Mouse (Mus musculus): Measurements from ENCODE around the gene Rufy1. TPM values are rescaled to one million over a fixed set of nuclear protein-coding genes. Genes with fewer than 3 reads are reported as not detected.
"Not testable (repeated sequence)": the region's sequence is repeated elsewhere in the genome, so short reads cannot be mapped to it uniquely, and the experiment has no call there.

The Rufy1 gene
- polyA plus RNA-seq, 1 experiment = 27.8 TPM

DNA sequence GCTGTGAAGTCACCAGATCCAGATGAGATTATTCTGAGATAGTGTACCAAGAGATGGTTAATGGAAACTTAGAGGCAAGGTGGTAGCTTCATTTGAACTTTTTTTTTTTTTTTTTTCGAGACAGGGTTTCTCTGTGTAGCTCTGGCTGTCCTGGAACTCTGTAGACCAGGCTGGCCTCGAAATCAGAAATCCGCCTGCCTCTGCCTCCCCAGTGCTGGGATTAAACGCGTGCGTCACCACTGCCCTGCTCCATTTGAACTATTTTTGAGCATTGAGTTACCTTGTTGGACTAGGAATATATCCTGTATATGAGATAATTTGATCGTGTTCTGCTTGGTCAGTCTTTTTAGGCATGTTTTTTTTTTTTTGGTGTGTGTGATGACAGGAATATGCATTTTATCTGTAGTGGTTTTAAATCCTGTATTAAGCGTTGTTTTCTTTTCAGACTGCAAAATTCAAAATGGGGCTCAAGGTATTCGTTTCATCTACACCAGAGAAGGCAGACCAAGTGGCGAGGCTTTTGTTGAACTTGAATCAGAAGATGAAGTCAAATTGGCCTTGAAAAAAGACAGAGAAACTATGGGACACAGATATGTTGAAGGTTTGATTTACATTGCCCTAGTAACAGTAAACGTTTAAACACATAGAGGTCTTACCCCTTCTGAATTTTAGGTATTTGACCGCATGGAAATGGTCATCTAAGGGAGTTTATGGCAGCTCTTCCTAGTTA lies 51.7 kb downstream of the Rufy1 start:
- no peak for DNase-seq (ENCODE audit: low read depth)

DNA sequence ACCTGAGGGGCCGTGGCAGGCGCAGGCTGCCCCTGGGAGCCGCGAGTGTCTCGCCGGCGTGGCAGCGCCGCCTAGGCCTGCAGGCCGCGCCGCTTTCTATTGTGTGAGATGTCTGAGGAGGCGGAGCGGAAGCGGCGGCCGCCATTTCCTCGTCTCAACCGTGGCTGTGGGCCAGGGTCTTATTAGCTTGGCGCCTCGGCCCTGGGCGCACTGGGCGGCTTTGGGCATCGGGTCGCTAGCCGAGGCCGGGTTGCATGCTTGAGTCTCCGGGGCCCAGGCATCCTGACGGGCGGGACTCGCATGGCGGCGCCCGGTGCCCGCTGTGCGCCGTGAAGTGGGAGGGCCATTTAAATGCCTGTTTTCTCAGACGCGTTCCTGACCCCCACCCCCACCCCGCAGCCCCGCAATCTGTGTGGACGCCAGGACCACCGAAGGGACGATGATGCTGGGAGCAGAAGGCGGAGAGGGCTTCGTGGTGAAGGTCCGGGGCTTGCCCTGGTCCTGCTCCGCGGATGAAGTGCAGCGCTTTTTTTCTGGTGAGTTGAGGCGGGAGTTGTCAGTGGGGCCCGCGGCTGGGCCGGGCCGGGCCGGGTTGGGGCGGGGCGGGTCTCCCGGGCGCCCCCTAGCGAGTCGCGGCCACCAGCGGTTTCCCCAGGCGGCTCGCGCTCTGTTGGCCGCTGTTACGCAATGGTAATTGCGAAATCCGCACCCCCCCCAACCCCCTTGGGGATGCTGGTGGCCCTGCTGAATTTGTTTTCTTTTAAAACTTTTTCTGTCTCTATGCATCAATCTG lies 52.8 kb downstream of the Rufy1 start:
- DNase-seq (ENCODE audit: low read depth) = no peak

DNA sequence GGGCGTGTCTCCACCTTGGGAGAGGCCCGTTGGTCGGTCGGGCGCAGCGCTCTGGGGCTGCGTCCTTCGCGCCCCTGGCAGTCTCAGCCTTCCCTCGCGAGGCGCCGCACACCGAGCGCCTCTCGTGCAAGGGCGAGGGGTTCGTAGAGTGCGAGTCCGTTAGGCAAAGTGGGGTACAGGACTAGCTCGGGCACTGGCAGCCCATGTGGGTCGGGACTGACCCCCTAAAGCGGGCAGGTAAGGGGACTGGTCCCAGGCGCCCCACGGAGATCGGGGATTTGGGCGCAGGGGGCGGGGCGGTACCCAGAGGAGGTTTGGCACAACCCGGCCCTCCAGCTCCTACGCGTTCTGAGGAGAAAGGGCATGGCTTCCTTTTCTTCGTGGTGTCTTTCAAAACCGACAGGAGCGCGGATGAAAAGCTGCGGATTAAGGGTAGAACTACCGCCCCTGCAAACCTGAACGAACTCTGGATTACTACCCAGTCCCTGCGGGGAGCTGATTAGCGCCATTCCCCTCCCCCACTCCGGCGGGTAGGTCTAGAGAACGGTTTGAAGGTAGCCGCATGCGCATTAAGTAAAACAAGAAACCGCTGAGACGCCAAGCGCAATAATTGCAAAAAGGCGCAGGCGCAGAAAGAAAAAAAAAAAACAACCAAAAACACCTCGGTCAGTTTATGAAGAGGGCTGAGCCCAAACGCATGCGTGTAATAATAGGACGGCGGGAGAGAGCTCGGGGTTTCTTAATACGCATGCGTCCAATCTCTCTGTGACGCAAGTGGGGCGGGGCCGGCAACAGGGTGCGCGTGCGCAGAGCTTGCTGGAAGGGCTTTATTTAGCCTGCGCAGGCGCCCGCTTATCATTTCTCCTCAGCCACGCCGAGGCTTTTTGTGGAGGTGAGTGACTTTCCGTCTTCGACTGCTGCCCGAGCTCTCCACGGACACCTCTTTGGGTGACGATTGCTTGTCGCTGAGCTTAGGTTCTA lies 53.7 kb downstream of the Rufy1 start, which contains the start of gene Hnrnph1:
Gene Hnrnph1 (plus strand): TSS at position 80 of the 981 bp plus-strand sequence.
- DNase-seq (ENCODE audit: low read depth) = peak; percentile 94

DNA sequence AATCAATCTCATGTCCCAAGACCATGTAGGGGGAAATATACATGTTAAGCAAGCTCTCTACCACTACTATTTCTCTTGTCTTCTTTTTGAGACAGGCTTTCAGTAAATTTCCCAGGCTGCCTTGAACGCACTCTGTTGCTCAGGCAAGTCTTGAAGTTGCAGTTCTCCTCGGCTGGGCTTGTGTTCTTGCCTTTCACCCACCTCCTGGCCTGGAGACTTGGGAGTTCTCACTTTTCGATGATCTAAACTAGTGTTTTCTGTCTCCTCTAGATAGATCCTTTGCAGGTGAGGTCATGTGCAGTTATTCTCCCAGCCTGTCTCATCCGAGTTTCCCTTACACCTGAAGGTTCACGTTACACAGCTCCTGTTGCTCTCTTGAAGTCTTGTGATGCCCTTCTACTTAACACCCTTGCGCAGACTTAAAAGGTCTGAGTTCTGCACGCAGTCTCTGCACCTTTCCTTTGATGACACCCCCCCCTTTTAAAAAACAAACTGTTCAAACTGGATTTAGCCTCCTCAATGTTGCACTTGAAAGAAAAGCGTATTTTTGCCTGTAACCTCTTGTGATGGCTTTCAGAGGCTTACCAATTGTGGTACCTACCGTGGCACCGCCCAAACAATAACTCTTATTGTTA lies 54.7 kb downstream of the Rufy1 start:
- no peak for DNase-seq (ENCODE audit: low read depth)

DNA sequence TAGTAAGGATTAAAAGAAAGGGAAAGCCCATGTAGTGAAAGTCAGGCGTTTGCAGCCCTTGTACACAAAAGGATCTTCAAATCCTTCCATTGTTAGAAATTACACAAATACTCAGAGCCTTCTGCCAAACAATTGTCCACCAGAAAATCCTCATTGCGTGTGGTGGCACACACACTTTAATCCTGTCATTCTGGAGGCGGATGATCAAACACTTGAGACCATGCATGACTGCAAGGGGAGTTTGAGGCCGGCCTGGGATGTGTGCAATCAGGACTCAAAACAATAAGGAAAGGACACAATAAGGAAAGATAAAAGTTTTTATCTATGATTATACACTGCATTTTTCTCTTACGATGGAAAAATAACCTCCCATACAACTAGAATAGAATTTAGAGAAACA lies 55.5 kb downstream of the Rufy1 start:
- DNase-seq (ENCODE audit: low read depth) = no peak

DNA sequence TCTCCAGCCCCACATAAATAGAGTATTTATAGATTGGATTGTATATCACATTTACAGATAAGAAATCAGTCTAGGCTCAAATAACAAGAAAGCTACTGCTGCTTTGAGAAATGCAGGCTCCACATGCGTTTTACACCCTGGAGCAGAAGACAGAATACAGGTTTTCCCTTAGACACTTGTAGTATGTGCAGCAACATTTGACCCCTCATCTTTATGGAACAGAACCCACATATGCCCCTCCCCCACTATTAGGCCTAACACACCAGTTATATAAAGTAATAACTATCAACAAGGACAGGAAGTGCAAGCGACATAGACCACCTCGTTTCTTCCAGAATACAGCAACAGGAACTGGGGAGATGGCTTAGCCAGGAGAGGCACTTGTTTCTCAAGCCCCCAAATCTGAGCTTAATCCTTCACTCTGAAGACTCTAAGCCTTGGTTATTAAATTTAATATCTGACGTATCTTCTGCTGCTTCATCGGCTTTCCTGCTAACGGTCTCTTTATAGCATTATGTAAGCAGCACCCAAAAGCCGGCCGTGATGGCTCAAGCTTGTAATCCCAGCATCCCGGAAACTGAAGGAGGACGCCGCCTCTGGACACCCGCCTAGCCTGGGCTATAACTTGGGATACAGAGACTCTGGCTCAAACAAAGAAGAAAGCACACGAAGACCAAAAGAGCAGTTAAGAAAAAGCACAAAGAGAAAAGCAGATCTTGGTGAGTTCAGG lies 56.5 kb downstream of the Rufy1 start:
- DNase-seq (ENCODE audit: low read depth) = no peak

DNA sequence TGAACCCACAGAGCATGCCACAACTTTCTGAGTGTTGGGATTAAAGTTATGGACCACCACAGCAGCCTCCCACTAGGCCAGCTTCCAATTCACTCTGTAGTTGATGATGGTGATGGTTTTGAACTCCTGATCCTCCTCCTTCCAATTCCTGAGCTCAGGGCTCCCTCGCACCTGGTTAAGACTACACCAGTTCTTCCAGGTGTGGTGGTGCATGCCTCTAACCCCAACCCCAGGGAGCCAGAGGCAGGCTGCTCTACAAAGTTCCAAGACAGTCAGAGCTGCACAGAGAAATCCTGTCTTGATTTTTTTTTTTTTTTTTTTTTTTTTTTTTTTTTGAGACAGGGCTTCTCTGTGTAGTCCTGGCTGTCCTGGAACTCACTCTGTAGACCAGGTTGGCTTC lies 57.3 kb downstream of the Rufy1 start:
- DNase-seq (ENCODE audit: low read depth) = no peak

DNA sequence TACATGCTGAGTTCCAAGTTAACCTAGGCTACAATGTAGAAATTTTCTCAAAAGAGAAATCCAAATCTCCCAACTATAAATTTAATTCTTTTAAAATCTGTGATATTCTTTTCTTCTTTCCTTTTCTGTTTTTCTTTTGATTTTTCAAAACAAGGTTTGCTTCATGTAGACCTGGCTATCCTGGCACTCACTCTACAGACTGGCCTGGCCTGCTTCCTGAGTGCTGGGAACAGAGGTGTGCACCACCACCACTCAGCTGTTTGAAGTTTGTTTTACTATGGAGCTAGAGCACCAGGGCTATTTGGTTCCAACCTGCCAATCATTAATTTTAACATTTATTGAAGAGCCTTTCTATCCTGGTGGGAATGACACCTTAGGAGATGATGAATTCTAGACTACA lies 57.8 kb downstream of the Rufy1 start:
- no peak for DNase-seq (ENCODE audit: low read depth)

DNA sequence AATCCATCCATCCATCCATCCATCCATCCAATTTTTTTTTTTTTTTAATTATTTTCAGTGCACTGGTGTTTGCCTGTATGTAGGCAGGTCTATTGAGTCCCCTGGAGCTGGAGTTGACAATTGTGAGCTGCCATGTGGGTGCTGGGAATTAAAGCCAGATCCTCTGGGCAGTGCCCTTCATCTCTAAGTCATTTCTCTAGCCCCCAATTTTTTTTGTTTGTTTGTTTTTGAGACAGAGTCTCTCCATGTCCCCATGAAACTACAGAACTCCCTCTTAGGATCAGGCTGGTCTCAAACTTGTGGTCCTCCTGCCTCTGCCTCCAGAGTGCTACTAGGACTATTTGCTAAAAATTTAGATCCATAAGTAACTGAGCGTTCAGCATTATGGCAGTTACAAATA lies 59.0 kb downstream of the Rufy1 start:
- DNase-seq (ENCODE audit: low read depth) = no peak

DNA sequence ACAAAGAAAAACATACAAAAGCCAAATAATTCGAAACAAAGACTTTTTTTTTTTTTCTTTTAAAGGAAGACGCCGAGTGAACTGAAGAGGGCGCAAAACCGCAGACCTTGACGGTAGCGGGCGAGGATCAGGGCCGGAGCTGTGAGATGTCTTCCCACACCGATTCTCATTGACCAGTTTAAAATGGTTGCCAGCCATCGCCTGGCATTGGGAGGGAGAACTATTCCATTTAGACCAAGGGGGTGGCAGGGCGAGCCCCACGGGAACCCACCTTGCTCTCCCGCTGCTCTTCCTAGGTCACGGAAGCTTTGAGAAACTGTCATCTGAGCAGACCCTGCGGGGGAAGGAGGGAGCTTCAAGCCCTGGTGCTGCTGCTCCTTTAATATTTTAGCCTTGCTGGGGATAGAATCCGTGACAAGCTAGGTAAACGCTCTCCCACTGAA lies 59.5 kb downstream of the Rufy1 start:
- no peak for DNase-seq (ENCODE audit: low read depth)

DNA sequence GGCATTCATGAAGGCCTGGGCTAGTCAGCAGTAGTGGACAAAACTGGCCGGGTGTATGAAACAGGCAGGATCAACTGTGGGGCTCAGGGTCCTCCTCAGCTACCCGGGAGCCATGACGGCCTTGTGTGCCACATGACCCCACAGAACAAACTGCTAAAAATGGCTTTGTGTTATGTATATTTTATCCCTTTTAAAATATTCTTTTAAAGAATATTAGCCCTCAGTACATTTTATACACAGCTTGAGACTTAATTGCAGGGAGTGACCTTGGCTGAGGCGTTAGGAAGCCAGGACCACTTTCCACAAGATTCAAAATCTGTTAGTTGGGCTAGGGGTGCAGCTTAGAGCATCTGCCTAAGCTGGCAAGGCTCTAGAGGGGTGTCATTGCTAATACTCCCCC lies 60.0 kb downstream of the Rufy1 start:
- no peak for DNase-seq (ENCODE audit: low read depth)

DNA sequence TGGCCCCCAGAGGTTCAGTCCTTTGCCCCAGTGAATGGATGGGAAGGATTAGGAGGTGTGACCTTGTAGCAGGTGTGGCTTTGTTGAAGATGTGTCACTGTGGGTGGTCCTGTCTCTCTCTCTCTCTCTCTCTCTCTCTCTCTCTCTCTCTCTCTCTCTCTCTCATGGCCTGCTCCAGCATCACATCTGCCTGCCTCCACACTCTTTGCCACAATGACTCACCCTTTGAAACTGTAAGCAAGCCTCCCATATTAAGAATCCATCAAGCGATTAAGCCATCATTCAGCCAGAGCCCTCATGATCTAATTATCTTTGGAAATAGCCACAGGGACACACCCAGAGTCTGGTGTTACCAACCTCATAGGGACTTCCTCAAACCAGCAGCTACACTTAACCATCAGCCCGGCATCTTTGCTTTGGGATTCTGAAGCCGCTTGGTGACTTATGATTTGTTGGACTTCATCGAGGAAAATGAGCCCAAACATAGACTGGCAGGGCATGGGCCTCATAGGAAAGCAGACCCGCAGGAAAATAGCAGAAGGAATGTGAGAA lies 61.5 kb downstream of the Rufy1 start:
- DNase-seq (ENCODE audit: low read depth) = no peak

DNA sequence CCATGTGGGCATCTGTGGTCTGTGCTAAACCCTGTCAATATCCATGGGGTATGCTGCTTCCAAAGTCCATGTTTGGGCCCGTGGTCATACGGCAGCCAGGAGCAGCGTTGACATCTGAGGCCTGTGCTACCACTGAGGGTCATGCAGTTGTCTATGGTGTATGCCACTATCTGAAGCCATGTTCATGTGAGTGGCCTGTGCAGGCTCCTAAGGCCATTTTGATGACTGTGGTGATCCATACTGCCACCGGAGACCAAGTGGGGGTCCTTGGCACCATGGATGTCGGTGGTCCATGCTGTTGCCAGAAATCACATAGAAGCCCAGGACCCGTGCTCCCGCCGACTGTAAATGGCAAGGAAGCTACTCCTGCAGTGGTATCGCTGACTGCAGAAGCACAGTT lies 63.4 kb downstream of the Rufy1 start:
- no peak for DNase-seq (ENCODE audit: low read depth)

DNA sequence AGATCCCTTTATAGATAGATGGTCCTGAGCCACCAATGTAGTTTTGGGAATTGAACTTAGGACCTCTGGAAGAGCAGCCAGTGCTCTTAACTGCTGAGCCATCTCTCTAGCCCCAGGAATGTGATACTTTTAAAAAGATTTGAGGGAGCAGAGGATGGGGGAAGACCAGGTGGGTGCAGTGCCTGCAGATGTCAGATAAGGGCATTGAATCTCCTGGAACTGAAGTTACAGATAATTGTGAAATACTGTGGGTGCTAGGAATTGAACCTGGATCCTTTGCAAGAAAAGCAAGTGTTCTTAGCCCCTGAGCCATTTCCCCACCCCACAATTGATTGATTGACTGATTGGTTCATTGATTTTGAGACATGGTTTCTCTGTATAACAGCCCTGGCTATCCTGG lies 65.6 kb downstream of the Rufy1 start:
- DNase-seq (ENCODE audit: low read depth) = no peak

DNA sequence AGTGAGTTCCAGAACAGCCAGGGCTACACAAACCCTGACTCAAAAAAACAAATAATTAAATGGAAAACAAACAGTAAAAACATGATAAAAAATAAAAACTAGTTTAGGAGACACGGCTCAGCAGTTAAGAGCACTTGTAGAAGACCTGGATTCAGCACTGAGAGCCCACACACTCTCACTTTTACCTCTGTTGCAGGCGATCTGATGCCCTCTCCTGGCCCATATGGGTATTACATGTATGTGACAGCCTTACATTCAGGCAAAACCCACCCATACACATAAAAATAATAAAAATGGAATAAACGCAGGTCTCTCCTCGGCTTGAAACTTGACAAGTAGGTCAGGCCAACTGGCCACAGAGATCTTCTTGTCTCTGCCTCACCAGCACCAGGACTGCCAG lies 66.4 kb downstream of the Rufy1 start:
- no peak for DNase-seq (ENCODE audit: low read depth)

DNA sequence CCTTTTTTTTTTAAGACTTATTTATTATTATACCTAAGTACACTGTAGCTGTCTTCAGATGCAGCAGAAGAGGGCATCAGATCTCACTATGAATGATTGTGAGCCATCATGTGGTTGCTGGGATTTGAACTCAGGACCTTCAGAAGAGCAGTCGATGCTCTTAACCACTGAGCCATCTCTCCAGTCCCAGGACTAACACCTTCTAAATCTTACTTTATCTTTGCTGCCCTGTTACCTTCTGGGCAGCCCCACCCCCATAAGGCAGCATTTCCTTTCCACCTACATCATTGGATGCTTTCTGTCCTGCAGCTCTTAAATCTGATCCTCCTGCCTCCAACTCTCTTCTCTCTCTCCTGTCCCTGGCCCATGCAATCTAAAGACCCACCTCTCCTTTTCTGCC lies 69.6 kb downstream of the Rufy1 start:
- DNase-seq (ENCODE audit: low read depth) = not testable (repeated sequence)

DNA sequence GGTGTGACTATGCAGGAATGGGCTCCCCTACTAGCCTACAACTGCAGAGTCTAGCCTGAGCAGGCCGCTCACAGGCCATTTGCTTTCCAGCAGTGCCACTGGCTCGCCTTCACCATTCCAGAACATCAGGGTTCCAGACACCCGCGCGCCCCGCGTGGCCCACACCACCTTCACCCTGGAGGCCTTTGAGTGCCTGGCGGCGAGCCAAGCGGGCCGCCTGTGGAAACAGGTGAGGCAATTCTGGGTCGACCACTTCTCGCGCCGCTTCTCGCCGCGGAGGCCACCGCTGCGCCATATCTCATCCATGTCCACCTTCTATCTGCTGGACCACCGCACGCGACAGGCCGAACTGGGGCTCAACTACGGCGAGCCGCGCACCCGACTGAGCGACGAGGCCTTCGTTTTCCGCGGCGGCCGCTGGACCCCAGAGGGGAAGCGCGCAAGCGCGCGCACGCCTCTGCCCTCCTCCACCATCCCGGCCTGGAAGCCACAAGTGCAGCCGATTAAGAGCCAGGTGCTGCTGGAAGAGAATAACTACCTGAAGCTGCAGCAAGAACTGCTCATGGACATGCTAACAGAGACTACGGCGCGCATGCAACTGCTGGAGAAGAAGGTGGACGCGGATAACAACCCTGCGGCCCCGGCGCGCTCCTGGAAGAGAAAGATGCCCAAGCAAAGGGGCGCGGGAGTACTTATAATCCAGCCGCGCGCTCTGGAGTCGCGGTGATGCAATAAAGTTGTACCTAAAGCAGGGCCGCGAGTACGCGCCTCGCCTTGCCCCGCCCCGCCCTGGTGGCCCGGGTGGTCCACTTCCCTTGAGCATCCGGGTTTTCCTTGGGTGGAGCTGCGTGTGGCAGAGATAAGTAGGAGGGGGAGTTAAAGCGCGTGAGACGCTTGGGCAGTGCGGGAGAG lies 71.7 kb downstream of the Rufy1 start:
- no peak for DNase-seq (ENCODE audit: low read depth)

DNA sequence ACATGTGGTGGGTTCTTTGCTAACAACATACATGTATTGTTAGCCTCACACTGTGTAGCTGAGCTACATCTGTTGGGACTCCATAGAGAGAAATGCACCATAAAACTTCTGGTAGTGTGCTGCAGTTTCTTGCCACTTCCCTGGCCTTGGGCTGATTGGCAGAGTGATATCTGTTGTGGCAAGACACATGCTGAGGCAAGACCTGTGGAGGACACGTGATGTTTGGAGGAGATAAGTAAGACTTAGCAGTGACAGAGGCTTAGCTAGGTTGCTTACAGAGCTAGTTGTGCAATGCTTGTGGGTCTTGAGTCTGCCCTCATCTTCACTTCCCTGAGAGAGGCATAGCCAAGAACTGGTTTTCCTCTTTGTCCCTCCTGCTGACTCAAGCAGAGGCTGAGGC lies 75.5 kb downstream of the Rufy1 start:
- peak; percentile 92 for DNase-seq (ENCODE audit: low read depth)

DNA sequence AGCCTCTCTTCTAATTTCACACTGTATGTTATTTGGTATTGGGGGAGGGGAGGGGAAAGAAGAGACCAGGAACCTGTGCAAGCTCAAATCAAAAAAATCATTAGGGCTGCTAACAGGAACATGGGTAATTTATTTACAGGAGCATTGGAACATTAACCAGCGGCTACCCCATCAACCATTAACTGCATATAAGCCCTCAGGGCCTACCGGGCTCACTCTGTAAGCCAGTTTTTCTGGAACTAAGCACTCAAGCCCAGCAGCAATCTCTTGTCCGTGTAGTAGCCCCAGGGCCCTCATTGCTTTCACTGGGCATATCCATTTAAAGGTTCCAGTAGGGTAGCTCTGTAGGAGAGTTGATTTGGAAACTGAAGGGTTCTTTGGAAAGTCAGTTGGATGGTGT lies 76.1 kb downstream of the Rufy1 start:
- DNase-seq (ENCODE audit: low read depth) = no peak

Measured in gonadal fat pad, adult 2 months (tissue).